Mouse (Mus musculus) thymus, postnatal 4 days (tissue): Measurements from ENCODE around the gene Gm45140.
A peak's percentile ranks its signal among the peaks of the same experiment; 100 is the strongest.

ENCODE experiments used
- DNase-seq: peaks from one replicate; pipeline ENCODE4 v3.0.0; 2021

Gene Gm45140

DNA sequence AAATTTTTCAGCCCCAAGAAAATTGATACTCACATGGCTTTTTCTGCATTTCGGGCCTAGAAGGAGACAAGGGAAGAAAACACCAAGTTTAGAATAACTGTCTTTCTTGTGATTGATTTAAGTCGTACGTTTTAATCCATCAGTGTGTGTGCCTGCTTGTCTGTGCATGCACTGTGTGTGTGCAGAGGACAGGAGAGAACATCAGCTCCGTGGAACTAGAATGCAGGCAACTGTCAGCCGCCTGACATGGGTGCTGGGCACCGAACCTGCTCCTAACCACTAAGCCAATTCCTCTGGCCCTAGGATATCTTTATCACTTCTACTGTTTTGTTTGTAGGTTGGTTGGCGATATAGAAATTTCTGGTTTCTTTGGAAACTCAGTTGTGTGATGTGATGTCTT is at the start of gene Gm45140:
Gm45140 (minus strand) TSS at position 101 of the 400 bp plus-strand sequence.
- no peak for DNase-seq

DNA sequence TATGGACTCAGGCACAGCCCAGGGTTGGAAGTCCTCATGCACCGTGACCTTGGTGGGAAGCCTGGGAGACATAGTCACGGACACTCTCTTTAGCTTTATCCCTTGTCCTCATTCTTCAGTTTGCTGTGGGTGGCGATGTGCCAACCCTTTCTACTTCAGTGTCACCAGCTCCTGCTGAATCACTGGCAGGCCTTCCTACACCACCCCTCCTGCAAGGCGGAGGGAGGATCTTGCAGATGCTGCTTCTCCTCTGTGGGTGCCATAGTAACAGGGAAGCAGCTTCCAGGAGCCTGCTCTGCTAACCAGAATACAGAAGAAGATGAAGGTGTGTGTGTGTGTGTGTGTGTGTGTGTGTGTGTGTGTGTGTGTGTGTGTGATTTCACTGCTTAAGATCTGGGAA is 47.2 kb upstream of the Gm45140 start:
- DNase-seq, result no peak

DNA sequence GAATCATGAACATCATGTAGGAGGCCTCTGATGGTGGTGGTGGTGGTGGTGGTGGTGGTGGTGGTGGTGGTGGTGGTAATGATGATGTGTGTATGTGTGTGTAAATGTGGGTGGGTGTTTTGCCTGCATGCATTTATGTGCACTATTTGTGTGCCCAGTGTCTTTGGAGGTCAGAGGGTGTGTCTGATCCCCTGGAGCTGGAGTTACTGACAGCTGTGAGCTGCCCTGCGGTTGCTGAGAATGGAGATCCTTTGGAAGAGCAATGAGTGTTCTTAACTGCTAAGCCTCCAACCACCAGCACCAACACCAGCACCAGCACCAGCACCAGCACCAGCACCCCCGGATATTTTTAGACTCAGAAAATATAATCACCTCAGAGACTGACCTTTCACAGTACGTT is 46.6 kb upstream of the Gm45140 start:
- no peak for DNase-seq

GRCm38 (mm10) chr6:87879628-87880027 is 44.0 kb upstream of the Gm45140 start:
- DNase-seq, result peak; percentile 28

DNA sequence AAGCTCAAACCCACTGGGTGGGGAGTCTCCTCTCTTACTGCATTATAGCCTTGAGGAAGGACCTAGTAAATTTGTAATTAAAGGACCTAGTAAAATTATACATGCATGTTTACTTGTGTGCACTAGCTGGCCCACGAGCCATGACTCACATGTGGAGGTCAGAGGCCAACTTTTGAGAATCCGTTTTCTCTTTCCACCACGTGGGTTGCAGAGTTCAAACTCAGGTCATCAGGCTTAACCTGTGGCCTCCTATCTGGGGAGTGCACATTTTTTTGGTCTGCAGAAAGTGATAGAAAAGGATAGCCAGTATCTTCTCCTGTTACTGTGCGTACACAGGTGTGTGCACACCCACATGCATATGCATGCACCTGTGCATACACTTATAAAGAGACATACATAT is 43.4 kb upstream of the Gm45140 start:
- DNase-seq, result no peak

- no peak for DNase-seq
Measured at GRCm38 (mm10) chr6:87876068-87876643, 40.6 kb upstream of the Gm45140 start.

GRCm38 (mm10) chr6:87875562-87875961 is 40.0 kb upstream of the Gm45140 start:
- DNase-seq, result no peak

DNA sequence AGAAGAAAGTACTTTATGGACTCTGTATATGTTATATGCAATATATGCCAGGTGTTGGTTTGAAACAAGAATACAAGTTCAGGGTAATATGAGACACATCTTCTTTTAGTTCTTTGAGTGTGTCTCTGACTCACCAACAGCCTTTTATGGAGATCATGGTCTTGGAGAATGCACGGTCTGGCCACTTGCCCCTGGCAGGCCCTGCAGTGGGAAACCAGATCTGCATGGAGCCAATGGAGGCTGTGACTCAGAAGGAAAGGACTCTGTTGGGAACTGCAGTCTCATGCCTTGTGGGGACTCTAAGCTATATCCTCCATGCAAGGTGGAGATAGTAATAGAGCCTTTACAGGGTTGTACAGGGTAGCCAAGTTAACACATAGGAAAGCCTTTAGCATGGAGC is 39.5 kb upstream of the Gm45140 start:
- DNase-seq, result no peak

GRCm38 (mm10) chr6:87873963-87874362 is 38.4 kb upstream of the Gm45140 start:
- DNase-seq, result no peak

DNA sequence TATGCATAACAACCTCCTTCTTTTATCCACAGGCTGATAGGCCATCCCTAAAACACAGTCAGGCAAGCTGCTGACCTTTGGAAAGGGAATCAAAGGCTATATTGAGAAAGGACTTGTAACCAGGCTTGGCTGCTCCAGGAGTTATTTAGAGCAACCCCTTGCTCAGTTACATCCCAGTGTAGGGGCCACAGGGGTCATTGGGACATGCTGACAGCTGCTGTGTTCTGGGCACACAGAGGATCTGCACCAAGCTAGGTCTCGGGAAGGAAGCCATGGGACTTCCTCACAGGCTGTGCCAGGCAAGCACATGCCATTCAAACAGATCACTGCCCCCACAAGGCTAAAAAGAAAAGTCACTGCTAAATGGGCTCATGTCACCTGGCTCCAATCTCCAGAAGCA is 37.5 kb upstream of the Gm45140 start:
- DNase-seq, result no peak

- DNase-seq, result no peak
Measured at GRCm38 (mm10) chr6:87871240-87871639, 35.6 kb upstream of the Gm45140 start.

GRCm38 (mm10) chr6:87870440-87870839 is 34.8 kb upstream of the Gm45140 start:
- DNase-seq, result no peak

GRCm38 (mm10) chr6:87868871-87869506 is 33.4 kb upstream of the Gm45140 start:
- no peak for DNase-seq

DNA sequence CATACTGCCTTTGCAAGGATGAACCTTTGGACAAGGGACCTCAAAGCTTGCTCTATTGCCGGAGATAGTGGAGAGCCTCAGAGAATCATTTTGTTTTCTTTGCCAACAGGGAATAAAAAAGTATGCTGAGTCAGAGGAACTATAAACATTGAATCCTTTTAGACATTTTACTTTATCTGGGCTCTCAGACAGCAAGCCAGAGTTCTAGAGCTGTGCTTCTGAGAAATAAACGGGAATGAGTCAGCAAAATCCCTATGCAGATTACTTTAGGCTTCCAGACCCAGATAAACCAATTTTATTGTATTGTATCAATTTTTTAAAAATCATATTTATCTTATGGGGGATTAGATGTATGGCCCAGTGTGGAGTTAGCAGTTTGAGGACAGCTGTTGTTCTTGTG is 31.7 kb upstream of the Gm45140 start:
- no peak for DNase-seq

- DNase-seq, result no peak
Measured at GRCm38 (mm10) chr6:87866211-87866610, 30.6 kb upstream of the Gm45140 start.

DNA sequence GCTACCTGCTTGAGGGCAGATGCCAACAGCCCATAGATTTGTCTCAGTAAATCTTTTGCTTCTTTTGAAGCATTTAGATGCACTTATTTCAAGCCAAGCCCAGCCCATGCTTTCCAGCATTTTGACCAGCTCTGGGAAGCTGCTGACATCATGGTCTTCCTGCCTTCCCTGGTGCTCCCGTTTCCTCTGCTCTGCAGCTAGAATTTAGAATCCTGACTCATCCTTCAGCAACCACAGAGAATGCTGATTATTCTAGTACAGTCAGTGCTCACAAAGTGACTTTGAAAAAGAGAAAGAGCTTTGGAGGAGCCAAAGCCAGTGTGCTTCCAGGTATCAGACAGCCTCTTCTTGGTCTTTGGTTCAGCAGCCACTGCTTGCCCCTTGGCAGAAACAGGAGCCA is 21.5 kb upstream of the Gm45140 start:
- DNase-seq, result no peak

DNA sequence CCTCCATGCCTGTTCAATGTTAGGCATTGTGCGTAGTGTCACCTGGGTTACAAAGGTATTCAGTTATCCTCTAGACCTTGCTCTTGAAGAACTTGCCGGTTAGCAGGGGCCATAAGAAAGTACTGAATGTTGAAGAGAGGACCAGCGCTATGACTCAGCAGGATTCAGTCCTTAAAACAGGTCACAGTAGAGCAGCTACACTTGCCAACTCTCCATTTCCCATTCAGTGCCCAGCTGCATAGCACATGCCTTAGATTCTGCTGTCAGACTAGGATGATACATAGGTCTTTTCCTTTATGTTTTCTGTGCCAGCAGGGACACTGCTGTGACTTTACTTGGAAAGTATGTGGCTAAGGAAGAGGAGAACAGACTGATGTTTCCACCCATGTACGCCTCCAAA is 17.9 kb upstream of the Gm45140 start:
- no peak for DNase-seq

GRCm38 (mm10) chr6:87851871-87852270 is 16.3 kb upstream of the Gm45140 start:
- no peak for DNase-seq

- DNase-seq, result peak; percentile 98
Measured at GRCm38 (mm10) chr6:87850900-87851614, 15.5 kb upstream of the Gm45140 start, which contains the start of gene Cnbp. TSS of gene Cnbp (minus strand) at chr6:87851106.

DNA sequence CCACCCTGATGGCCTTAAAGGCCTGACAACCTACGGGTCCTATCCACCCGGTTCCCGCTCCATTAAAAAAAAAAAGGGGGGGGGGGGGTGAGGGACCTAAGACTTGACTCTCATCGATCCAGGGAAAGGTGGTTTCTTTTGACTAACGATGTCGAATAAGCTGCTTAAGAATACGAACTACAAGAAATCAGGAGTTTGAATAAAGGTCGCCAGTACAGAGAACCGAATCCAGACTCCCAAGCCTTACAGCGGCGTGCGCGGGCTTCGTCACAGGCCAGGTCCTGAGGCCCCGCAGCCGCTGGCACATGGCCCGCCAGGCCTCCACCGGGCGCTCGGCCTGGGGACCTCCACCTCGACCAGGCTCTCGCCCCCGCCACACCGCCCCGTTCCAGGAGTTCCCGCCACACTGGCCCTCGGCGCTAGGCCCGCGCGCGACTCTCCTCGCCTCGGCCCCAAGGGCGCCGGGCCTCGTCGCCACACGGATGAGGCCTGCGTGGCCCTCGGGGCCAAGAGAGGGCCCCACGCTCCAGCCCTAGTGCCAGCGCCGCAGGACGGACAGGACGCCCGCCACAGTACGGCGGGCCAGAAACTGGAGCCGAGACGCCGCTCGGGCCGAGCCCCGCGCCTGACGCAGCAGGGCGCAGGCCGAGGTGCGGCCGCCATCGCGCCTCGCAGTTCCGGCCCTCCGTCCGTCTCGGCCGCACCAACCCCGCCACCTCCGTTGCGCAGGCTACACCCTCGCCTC is 14.7 kb upstream of the Gm45140 start:
- DNase-seq, result peak; percentile 65

DNA sequence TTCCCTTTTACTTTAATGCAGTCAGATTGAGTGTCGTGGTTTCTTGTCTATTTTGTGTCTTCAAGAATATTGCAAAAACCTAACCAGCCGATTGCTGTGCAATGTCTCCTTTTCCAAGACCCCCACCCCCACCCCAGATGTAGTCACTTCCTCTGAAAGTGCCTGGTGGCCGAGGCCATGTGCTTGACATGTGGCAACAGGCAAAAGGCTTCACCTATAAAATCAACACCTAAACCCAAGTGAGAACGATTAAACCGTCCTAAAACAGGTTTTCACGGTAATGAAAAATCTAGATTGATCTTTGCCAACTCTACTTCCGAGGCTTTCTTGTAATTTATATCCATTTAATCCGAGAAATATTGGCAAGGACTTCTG is 14.2 kb upstream of the Gm45140 start:
- peak; percentile 44 for DNase-seq

DNA sequence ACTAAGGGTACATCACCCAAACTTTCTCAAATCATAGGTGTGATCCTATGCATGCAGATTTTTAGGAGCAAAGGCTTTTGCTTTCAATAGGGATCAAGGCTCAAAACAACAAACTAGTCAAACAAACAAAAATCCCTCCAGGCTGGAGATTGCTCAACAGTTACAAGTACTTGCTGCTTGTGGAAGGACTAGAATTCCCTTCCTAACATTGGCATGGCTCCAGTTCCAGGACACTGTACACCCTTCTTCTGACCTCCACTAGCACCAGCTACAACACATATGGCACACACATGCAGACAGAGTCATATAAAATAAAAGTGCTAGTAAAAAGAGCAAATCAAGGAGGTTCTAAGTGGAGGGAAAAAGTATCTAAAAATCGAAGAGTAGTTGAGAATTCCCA is 11.2 kb upstream of the Gm45140 start:
- no peak for DNase-seq

DNA sequence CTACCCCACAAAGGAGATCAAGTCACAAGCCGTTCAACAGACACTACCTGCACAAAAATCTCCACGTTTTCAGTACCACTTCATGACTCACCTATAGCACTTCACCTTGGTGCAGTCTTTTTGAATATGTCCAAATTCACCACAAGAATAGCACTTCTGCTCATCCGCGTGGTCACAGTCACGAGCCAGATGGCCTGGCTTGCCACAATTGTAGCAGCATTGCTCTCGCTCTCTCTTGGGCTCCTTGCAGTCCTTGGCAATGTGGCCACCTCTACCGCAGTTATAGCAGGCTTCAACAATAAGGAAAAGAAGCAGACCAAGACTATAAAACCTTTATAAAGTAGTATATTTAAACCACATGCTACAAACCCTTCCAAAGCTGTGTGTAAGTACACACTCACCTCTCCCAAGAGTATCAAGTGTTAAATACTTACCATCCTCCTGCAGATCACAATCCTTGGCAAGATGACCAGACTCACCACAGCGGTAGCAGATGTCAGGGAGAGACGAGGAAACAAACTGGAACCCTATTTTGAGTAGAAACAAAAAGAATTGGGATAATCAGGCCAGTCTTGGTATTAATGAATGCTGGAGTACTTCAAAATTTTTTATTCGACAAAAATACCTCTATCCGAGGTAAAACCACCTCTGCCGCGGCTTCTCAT is 9.6 kb upstream of the Gm45140 start:
- DNase-seq, result no peak
